Comparison of ENCODE assay signal across 9 mouse cellular contexts in genomic region chr5:147186001-147186431, GRCm38 (mm10). TPM values are rescaled to one million over a fixed set of nuclear protein-coding genes. Genes with fewer than 3 reads are reported as not detected.
DNase-seq lines count a peak whose midpoint lies in the region; ATAC-seq lines count a peak whose summit lies in the region.
"Had no signal": no experiment of that assay in that cellular context is flagged by ENCODE, and none has a peak within 500 bp of the region (broad histone marks: within the 10 kb centered on the region; RNA-seq: fewer than 3 reads in every experiment).

No protein-coding gene starts in this region.

- no peak overlapping the region for H3K9ac ChIP-seq in intestine, embryonic 14.5 days (ENCODE audit: low read length)
- no peak overlapping the region for H3K9ac ChIP-seq in stomach, embryonic 14.5 days (replicated peaks; ENCODE audit: low read depth, low read length)

- WGBS in forebrain, embryonic 10.5 days: under 1% methylated on average over 26 of the region's 26 CpGs
- 1% methylated on average over 26 of the region's 26 CpGs for WGBS in intestine, embryonic 14.5 days
- WGBS in stomach, embryonic 14.5 days: 0% methylated on average over 26 of the region's 26 CpGs

- no peak overlapping the region for H3K27ac ChIP-seq in forebrain, embryonic 10.5 days
- H3K27ac ChIP-seq in intestine, embryonic 14.5 days (ENCODE audit: low read depth): no peak overlapping the region
- H3K27ac ChIP-seq in stomach, embryonic 14.5 days (ENCODE audit: low read length): no peak overlapping the region

- H3K36me3 ChIP-seq in forebrain, embryonic 10.5 days (replicated peaks): no peaks in the 10 kb centered on the region
- no peaks in the 10 kb centered on the region for H3K36me3 ChIP-seq in intestine, embryonic 14.5 days (ENCODE audit: control insufficient read depth, insufficient read depth, low read length)
- no peaks in the 10 kb centered on the region for H3K36me3 ChIP-seq in stomach, embryonic 14.5 days (ENCODE audit: control insufficient read depth, insufficient read depth, low read length)

- peaks cover 11% of the 10 kb centered on the region for H3K9me3 ChIP-seq in forebrain, embryonic 10.5 days
- 0 out of 2 replicates have a peak, but pooled peaks cover 4% of the 10 kb centered on the region for H3K9me3 ChIP-seq in intestine, embryonic 14.5 days (ENCODE audit: control insufficient read depth, low read length)
- H3K9me3 ChIP-seq in stomach, embryonic 14.5 days (ENCODE audit: control insufficient read depth, low read depth, low read length): 0 out of 2 replicates have a peak, but pooled peaks cover 4% of the 10 kb centered on the region

- peaks cover 49% of the 10 kb centered on the region for H3K4me1 ChIP-seq in forebrain, embryonic 10.5 days
- H3K4me1 ChIP-seq in intestine, embryonic 14.5 days (replicated peaks; ENCODE audit: control insufficient read depth, insufficient read depth, low read length): peaks cover 3% of the 10 kb centered on the region; the same call in 1 of the 2 replicates
- peaks cover 5% of the 10 kb centered on the region for H3K4me1 ChIP-seq in stomach, embryonic 14.5 days (ENCODE audit: control insufficient read depth, insufficient read depth, low read length)

- H3K27me3 ChIP-seq in forebrain, embryonic 10.5 days (ENCODE audit: poor library complexity, severe bottlenecking): peaks cover 98% of the 10 kb centered on the region
- peaks cover 91% of the 10 kb centered on the region for H3K27me3 ChIP-seq in intestine, embryonic 14.5 days (replicated peaks; ENCODE audit: control insufficient read depth, insufficient read depth, low read length)
- H3K27me3 ChIP-seq in stomach, embryonic 14.5 days (ENCODE audit: control insufficient read depth, insufficient read depth, low read length): peaks cover 54% of the 10 kb centered on the region

- H3K4me2 ChIP-seq in intestine, embryonic 14.5 days (ENCODE audit: low read length): peak overlapping the region; percentile 30; the same call in 1 of the 2 replicates
- H3K4me2 ChIP-seq in stomach, embryonic 14.5 days (replicated peaks; ENCODE audit: low read depth, low read length): peak overlapping the region; percentile 29

- peak overlapping the region; percentile 48 for H3K4me3 ChIP-seq in forebrain, embryonic 10.5 days
- H3K4me3 ChIP-seq in intestine, embryonic 14.5 days (ENCODE audit: low read depth, low read length): peak overlapping the region; percentile 17; the same call in 1 of the 2 replicates
- peak overlapping the region; percentile 8; the same call in 1 of the 2 replicates for H3K4me3 ChIP-seq in stomach, embryonic 14.5 days (ENCODE audit: low read depth, low read length)

- DNase-seq in layer of hippocampus, adult 11-12 months (ENCODE audit: low spot score): peak; percentile 14
- no peak for DNase-seq in layer of hippocampus, adult 9-11 months
- peak; percentile 73 for DNase-seq in ZHBTc4 (ENCODE audit: low read depth, low spot score)
- DNase-seq in forebrain, embryonic 10.5 days (ENCODE audit: extremely low spot score, low spot score): peak; percentile 63
- peak; percentile 66 for DNase-seq in intestine, embryonic 14.5 days (ENCODE audit: low spot score)
- peak; percentile 25 for DNase-seq in lung, postnatal 10 days
- no peak for DNase-seq in c-Kit-positive CD71-positive TER-119-positive erythroid progenitor cells, embryonic 14.5 days (ENCODE audit: low spot score)

- ATAC-seq in intestine, embryonic 14.5 days (replicated peaks; ENCODE audit: low FRiP score, low TSS enrichment, low read depth): no peak
- no peak for ATAC-seq in stomach, embryonic 14.5 days (ENCODE audit: insufficient number of reproducible peaks, insufficient read depth, low FRiP score, low read depth)

RNA-seq across cellular contexts. Expression of gene Gsx1, which starts 2.5 kb away (rescaled TPM):
- polyA plus RNA-seq in forebrain, embryonic 10.5 days (2016; fragmentation: Nextera tagmentation; extraction: Ambion mirVana): 2.4 and 3.0 TPM in 2 replicates
- not detected in 2 replicates for polyA plus RNA-seq in intestine, embryonic 14.5 days (2014; fragmentation: Nextera tagmentation; extraction: Ambion mirVana)
- polyA plus RNA-seq in stomach, embryonic 14.5 days (2014; fragmentation: Nextera tagmentation; extraction: Ambion mirVana): not detected in 2 replicates
- polyA plus RNA-seq: large intestine, adult 2 months had no signal

Comparison
In these comparisons a context has a peak if more than half of its experiments do, and no peak if none do; other contexts are left out.
1. DNase-seq: peak in layer of hippocampus, adult 11-12 months (single experiment), ZHBTc4 (single experiment), forebrain, embryonic 10.5 days (single experiment), intestine, embryonic 14.5 days (single experiment) and lung, postnatal 10 days (single experiment); none in layer of hippocampus, adult 9-11 months (single experiment) and c-Kit-positive CD71-positive TER-119-positive erythroid progenitor cells, embryonic 14.5 days (single experiment).
2. Peak in every context shown above with its lines, with median percentiles within 50 percentile points of each other: H3K4me3 ChIP-seq.